Mouse (Mus musculus): ENCODE data around the gene Adipor2.

DNA sequence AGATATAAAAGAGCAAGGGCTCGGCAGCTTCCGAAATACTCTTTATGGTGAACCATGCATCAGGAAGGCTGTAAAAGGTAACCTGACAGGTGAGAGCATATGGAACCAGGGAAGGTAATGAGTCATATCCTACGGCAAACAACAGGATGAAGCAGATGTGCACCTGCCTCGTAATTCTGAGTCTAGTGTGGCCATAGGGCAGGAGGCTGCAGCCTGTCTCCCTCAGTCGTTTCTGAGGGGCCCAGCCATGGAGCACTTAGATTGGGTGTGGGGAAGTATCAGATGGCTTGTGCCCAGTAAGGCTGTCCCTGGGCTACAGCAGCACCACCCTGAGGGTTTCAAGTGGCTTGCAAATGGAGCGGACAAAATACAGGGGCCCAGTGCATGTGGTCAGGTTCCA lies 65.0 kb downstream of the Adipor2 start:
- TF ChIP-seq POLR2A (IDR thresholded peaks at IDR 0.05; ENCODE audit: borderline replicate concordance, extremely low read depth, insufficient read depth, insufficient read length, poor library complexity, severe bottlenecking) (no peak), CTCF (IDR thresholded peaks at IDR 0.05; ENCODE audit: borderline replicate concordance, extremely low read depth, insufficient read depth, insufficient read length) (no peak)
